Mouse (Mus musculus) adrenal gland, postnatal 14 days (tissue): ENCODE data around the gene Tle1. TPM values are rescaled to one million over a fixed set of nuclear protein-coding genes. Genes with fewer than 3 reads are reported as not detected.

Experiments
- DNase-seq: peaks from one replicate; pipeline ENCODE4 v3.0.0; 2021; ENCODE audit warnings: mixed read lengths
- long read RNA-seq, 2 experiments: library from polyadenylated mRNA; stranded (forward); transcript quantifications; one replicate each; pipeline ENCODE4 v2.0.0; 2021
- total RNA-seq: library from RNA; stranded (reverse); gene quantifications from 2 replicates; pipeline ENCODE4 v1.2.3, GENCODE M21; 2021

The Tle1 gene
- total RNA-seq = 45.7 and 47.0 TPM in 2 replicates
- long read RNA-seq, experiment 1, transcript Tle1-205 (7 exons, 2,067 nt) = major isoform, 43 of 76 reads
- long read RNA-seq, experiment 1, partial matches to known transcripts = 14 of 76 reads
- long read RNA-seq, experiment 1, other reads (novel, unspliced or antisense) = 18 of 76 reads
- long read RNA-seq, experiment 2, transcript Tle1-205 (7 exons, 2,067 nt) = major isoform, 24 of 46 reads
- long read RNA-seq, experiment 2, partial matches to known transcripts = 6 of 46 reads
- long read RNA-seq, experiment 2, other reads (novel, unspliced or antisense) = 16 of 46 reads

DNA sequence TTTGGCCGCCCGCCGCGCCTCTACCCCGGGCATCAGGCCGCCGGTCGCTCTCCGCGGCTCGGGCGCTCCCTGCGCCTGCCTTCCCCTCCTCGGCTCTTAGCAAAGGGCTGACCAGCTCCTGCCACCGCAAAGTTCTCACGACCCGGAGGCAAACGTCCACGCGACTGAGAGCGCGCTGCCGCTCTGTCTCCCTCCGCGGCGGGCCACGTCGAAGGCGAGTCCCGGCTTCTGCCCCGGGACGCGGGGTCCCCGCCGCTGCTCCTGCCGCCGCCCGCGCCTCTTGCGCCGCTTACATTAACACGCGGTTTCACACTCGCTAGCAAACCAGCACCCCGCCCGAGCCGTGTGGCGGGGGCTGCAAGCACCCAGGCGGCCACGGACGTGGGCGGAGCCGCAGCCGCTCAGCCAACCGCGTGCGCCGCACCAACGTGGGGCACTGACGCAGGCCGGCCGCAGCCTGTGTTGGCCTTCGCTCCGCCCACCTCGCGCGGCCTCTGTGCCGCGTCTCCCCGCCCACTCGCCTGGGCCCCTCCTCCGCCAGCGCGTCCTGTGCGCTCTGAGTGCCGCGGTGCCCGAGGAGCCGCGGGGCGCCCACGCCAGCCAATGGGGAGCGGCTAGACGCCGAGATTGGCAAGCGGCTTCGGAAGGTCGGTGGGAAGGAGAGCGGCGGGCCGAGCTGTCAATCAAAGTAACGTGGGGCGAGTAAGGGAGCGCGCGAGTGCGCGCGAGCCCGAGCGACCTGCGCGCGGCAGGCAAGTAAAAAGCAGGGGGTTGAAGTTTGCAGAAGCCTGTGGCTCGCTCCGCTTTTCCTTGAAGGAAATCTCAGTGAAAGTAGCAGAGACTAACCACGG, at the start of gene Tle1:
Tle1 (minus strand) TSS at position 361 of the 851 bp plus-strand sequence.
- DNase-seq = peak; percentile 100

DNA sequence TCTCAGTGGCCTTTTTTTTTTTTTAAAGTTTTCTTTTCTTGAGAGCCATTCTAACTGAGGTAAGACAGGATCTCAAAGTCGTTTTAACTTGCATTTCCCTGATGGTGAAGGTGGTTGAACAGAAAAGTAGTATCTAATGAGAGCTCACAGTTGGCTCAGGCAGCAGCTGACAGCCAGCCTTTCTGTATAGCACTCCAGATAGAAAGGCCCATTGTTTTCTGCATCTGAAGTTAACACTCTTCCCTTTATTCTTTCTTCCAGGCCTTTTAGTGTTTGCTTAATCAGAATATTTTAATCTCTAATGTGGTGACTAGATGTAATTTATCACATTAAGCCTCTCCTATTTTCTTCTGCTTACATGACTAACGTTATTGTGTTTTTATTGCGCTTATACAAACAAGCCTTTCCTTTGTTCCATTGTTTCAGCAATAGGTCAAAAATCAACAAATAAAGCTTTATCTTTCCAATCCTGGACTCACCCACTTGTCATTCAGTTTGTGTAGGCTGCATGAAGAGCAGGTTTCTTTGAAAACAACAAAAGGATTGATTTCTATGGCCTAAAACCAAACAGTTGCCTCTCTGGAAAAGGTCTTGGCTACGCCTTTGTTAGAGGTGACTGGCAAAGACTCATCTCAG, 33.0 kb upstream of the Tle1 start:
- no peak for DNase-seq

DNA sequence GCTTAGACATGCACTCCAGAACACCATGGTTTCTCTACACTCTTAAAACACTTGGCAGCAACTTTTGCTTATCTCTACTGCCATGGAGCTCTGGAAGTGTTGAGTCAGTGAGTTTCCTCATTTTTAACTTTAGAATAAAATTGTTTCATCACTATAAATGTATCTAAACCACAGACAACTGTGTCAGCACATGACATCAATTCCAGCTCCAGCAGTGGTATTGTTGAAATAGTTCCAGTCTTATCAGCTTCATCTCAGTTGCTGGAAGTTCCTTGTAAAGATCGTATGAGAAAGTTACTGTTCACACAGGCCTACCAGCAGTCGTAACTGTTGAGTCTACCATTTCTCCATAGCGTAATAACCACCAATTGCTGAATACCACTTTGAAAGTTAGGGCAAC, 31.5 kb upstream of the Tle1 start:
- DNase-seq = no peak

DNA sequence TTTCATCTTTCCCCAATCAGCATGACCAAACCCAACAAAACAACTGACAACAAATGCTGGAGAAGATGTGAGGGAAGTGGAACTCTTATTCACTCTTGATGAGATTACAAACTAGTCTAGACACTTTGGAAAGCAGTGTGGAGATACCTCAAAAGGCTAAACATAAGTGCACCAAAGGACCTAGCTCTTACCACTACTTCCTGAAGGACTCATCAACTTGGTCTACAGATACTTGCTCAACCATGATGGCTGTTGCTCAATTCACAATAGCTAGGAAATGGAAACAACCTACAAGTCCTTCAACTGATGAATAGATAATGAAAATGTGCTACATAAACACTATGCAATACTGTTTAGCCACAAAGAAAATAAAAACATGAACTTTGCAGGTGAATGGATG, 30.1 kb upstream of the Tle1 start:
- no peak for DNase-seq

DNA sequence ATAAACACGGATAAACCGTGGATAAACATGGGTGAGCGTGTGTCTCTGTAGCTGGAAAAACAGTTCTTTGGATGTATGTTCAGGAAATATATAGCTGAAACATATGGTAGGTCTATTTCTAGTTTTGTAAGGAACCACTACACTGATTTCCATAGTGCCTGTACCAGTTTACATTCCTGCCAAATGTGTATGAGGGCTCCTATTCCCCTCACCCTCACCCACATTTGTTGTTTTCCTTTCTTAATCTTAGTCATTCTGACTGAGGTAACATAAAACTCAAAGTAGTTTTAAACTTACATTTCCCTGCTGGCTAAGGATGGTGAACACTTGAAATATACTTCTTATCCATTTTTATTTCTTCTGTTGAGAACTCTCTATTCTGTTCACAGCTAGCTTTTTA, 20.9 kb upstream of the Tle1 start:
- no peak for DNase-seq

DNA sequence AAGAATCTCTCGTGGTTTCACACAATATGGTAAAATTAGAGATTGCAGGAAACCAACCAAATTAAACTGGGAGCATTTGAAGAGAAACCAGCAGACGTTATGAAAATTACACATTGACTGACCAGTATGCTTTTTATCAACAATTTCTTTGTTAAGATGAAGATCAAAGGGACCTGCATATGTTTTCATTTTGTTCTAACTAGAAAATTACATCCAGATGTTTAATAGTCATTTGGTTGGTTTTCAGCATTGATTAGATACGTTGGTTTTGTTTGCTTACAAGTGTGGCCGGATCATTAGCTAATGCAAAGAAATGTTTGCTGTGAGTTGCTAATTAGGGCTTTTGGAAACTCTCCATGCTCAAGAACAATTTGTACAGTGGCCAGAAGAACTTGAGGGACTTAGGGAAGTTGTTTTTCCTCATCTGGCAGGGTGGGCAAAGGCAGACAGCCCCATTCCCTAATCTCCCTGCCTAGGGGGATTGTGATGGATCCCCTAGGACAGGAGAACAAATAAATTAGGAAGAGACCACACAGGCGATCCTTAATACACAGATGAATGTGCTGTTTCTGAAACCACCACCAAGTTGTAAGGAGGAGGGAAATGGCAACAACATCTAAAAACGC, 3.8 kb upstream of the Tle1 start:
- DNase-seq = no peak

DNA sequence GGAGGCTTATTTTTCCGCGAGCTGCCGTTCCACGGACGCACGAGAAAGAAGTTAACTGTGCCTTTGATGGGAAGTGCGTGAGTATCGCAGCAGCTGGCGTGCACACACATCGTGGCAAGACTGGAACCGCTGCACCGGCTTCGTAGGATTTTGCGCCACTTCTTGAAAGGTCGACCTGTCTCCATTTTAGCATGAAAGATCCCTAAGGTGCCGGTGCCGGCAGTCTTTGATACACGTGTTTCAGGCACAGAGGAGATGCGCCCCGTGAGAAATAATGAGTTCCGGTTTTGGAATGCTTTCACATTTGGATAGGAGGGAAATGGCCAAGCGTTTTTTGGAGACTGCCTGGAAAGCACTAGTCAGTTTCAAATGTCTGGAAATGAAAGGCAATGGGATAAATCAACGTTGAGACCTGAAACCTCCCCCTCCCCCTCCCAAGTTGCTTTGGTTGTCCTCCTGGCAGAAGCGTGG, 837 bp upstream of the Tle1 start:
- DNase-seq = peak; percentile 44

DNA sequence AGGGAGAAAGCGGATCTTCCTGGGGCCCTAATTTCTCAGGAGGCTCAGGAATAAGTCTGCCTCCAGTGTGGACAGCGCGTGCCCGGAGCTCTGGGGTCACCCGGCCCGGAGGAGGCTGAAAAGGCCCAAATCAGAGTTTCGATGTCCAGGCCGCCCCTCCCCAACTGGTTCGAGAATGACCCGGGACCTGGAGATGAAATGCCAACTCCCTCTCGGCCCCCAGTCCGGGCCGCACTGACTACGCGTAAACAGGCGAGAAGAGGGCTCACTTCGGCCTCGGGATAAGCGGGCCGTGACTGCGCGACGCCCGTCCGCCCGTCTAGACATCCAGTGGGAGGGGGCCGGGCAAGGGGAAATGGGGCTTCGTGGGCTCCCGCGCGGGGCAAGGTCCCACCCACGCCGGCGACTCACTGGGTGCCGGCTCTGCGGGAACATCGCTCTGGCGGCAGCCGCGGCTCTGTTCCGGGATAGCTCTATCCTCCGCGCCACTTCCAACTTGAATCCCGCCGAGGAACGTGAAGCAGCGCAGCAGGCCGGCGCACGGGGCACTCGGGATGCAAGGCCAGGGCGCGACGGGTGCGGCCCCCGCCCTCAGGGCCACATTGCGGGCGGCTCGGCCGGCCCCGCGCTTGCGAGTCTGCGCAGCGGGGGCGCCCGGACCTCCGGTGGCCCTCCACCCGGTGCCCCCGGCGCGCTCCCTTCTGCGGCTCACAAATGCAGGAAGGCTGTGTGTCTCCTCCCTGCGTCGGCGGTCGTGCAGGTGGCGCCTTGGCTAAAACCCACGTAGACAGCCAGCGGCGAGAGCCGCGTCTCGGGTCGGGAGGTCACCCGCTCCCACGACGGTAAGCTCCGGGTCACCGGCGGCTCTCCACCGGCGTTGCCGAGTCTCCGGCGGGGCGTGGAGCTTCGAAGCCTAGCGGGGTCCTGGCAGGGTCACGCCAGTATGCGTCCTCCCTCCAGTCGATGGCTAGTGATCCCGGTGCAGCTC, 854 bp downstream of the Tle1 start:
- peak; percentile 71 for DNase-seq

DNA sequence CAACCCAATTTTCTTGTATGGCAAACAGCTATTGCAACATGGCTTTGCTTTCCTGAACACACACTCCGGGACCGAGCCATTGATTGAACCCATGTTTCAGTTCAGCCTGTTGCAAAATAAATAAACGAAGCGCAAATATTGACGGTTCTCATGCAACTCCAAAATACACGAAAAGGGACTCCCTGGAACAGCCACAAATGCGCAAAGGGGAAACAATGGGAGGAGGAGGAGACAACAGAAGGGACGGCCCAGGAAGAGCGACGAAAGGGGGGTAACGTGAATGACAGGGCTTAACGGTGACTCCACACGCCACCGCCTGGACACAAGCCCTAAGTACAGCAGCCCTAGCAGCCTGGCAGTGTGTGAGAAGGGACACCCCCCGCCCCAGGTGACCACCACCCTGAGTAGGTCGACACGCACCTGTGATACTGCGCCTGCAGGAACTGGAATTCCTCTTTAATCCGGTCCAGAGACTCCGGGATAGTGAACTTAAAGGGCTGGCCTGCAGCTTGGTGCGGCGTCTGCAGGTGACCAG, 1.8 kb downstream of the Tle1 start:
- peak; percentile 84 for DNase-seq

DNA sequence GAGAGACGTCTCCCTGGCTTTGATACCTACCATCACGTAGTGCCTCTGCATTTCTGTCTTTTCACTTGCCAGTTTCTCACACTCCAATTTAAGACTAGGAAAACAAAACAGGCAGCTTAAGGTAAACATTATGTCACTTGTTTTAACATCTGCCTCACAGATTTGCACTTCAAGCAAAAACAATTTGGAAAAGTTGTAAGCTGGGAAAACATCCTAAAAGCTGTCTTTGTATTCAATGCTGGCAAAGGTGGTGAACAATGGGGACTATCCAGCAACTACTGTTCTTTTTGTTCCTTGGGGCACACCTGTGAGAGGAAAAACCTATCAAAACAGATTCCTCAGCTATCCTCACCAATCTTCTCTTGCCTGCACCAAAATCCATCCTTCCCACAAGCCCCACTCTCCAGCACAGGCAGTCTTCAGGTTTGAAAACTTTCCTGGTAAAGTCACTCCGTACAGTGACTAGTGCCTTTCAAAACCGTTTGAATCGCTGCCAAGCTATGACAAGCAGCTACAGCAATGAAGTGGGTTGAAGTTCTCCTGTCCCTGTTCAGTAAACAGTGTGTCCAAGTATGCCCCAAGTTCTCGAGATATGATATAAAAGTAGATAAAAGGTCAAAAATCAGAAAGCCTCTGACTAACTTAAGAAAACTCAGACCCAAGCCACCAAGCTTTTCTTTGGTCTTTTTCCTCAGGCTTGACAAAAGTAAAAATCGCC, 2.7 kb downstream of the Tle1 start:
- peak; percentile 78 for DNase-seq

DNA sequence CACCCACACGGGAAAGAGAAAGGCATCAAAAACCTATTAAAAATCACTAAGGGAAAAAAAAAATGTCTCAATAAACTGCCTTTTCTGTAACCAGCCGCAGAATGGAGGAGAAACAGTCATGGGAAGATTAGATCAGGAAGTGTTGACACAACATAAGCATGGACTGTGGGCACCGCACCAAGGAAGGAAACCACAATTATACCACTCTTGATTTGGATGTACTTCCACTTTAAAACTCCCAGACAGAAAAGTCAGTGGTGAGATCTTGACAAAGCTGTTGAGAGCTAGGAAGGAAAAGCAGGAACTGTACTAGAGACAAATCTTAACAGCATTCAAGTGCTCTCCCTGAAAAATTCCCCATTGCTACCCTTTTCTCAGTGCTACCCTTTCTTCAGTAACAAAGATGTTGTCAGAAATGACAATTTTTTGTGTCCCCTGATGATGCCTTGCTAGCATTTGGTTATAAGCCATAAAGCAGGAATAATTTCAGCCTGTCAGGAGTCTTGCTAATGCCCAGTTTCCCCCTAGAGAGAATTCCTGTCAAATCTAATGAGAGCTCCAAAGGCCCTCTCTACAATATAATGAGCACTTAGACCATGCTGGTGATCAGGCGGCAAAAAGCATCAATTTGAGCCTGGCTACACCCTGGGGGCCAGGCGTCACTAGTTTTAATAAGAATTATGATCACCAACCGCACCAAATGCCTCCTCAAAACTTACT, 5.4 kb downstream of the Tle1 start:
- DNase-seq = no peak

DNA sequence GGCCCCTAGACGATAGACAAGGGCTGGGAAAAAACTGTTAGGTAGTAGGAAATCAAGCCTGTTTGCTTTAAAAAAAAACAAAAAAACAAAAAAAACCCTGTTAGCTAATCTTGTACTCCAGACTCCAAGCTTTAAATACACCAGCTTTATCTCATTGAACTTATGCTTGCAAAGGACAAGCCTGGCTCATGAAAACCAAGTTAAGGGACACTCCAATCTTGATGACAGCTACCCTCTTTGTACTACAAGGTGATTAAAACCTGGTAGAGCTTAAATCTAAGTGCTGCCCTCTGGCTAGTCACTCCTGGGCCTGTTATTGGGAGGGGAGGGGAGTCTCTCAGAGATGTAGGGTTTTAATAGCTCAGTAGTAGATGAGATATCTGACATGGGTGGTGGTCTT, 7.4 kb downstream of the Tle1 start:
- no peak for DNase-seq

DNA sequence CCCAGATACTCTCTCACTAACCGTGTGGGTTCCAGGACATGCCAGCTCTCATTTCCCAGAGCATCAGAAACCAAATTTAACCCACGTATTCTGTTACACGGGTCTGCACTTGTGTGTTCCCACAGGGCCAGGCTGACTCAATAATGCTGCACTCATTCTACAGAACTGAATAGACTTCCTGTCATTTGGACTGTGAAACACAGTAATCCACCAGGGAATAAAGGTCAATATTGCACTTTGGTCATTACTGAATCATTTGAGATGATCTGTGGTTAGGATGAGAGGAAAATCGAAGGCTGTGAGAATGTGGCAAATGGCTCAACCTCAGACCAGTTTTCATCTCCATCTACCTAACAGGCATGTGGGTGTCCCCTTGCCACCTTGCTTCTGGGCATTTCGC, 16.2 kb downstream of the Tle1 start:
- DNase-seq = no peak

DNA sequence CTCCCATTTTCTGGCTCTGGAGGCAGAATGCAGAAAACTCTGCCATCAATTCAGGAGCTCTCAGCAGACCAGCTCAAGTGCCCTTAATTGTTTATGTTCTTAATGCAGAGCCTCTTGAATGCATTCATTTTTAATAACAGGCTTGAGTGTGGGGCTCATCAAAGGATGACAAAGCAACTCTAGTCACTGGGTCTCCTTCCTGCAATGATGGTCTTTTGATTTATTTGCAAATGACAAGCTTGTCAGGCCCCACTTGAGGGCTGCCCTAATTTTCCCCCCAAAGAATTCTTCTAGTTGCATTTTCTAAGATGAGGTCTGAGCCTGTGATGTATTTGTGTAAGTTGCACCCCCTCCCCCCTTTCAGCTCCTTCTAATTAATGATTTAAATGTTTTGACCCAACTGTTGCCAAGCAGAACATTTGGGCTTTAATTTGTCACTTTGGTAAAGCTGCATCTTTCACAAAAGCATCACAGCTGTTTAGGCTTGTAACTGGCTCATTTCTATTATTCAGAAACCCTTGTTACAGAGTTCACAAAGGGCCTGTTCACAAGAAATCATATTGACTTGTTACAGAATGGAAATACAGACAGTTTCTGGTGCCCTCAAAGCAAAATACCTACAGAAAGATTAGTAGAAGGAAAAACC, 18.3 kb downstream of the Tle1 start:
- no peak for DNase-seq

DNA sequence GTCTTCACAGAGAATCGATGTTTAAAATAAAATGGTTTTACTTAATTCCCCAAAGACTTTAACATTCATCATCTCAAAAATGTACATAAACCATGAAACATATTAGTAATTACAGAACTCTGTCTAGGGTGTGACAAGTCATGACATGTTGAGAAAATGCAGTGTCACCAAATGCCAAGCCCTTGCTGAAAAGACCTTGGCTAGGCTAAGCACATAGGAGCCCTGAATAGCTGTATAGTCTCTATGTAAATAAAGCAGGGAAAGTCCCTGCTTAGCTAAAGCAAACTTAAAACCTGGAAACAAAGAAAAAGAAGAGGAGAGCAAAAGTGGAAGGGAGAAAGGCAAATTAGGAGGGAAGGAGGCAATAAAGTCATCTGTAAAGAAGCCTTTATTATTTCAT, 24.8 kb downstream of the Tle1 start:
- DNase-seq = no peak

DNA sequence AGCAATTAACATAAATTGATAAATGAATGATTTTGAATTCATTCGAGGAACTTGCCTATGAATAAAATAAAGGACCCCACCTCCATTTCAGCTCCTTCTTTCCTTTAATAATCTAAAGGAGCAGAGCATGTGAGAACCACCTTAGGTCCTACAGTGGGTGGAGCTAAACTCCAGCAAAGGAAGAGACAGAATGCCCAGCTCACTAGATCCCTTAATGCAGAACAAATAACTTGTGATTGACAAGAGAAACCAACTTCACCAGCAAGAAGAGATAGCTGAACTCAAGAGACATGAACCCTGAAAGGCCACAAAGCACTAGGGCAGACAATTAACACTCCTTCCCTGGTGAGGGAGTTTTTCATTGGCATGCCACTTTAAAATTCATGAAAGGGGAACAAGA, 32.5 kb downstream of the Tle1 start:
- DNase-seq = no peak

DNA sequence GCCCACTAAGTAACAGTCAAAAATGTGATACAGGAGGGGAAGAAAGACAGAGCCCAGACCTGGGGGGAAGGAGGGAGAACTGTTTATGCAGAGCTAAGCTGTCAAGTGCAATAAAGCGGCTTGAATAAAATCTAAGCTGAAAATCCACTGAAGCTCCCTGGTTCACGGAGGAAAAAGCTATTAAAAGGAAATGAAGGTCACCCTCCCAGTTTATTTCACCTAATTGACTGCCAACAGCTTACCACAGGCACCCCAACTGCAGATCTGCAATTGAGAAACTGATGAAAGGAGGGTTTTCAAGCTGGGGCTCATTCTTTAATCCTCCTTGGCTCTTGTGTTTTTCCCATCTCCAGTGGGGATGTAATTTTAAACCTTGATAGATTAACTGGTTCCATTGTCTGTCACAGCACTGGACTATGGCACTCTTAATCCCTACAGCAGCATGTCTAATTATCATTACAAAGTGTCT, 32.9 kb downstream of the Tle1 start:
- no peak for DNase-seq

DNA sequence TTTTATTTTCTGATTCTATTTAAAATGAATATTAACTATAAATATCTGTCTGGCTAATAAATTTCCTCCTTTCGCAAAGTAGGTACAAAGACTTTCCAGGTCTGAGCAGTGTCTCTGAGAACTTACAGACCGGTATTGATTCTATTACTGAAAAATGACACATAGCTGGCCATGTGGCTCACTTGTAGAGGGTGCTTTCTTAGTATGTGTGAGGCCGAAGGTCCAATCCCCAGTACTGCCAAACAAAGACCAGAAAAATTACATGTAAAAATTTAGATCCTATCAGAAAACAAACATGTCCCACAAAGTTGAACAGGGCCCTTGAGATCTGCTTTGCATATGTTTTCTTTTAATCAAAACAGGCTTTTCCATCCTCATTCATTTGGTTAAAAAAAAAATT, 33.5 kb downstream of the Tle1 start:
- DNase-seq = no peak

DNA sequence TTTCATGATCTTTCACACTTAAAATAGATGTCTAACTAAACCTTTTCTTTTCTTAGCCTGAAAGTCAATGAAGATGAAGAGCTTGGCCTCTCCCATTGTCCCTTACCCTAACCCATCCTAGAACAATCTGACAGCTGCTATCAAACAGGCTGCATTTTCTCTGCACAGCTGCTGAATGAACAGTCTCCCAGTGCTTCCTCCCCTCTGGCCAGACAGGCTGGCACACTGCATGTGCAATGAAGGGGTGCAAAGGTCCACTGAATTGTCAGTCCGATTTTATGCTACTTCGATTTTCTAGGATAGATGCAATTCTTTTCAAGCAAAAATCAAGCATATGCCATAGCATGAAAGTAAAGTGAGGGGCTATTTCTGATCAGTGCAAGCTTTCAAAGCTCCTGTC, 34.2 kb downstream of the Tle1 start:
- no peak for DNase-seq
